Comparison of ENCODE assay signal across 8 mouse cellular contexts in the genomic region with DNA sequence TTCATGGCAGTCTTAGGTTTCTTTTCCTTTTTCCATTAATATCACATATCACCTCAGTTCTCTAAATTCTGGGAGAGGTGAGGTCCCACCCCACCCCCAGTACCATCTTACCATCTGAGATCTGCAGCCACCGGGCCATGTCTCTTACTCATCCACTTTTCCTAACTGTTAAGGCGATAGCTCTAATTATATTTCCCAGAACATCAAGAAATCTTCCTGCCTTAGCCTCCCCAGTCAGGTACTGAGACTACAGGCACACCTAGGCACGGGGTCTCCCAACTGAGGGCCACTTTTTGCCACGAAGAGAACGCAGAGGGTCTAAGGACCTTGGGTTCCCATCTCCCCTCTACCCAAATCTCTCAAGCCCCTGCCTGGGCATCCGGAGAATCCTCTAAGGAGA. TPM values are rescaled to one million over a fixed set of nuclear protein-coding genes. Genes with fewer than 3 reads are reported as not detected.
A peak's percentile ranks its signal among the peaks of the same experiment; 100 is the strongest.
DNase-seq lines count a peak whose midpoint lies in the region; ATAC-seq and TF ChIP-seq lines count a peak whose summit lies in the region.

No protein-coding gene starts in this region.

- H3K4me2 ChIP-seq in heart, embryonic 13.5 days: peak overlapping the region; percentile 79
- peak overlapping the region; percentile 84 for H3K4me2 ChIP-seq in hindbrain, embryonic 16.5 days (ENCODE audit: low read length)

- ATAC-seq in heart, embryonic 13.5 days (ENCODE audit: extremely low read depth, insufficient number of reproducible peaks, low FRiP score, low TSS enrichment): no peak
- ATAC-seq in hindbrain, embryonic 16.5 days: peak; percentile 12; the same call in 1 of the 2 replicates

- peak overlapping the region; percentile 49 for H3K4me3 ChIP-seq in heart, embryonic 13.5 days
- peak overlapping the region; percentile 80 for H3K4me3 ChIP-seq in bone marrow, adult 2 months (replicated peaks; ENCODE audit: control insufficient read depth, low read depth, low read length)
- H3K4me3 ChIP-seq in hindbrain, embryonic 16.5 days (ENCODE audit: low read length): peak overlapping the region; percentile 42; the same call in 1 of the 2 replicates
- peak overlapping the region; percentile 56 for H3K4me3 ChIP-seq in midbrain, embryonic 10.5 days
- H3K4me3 ChIP-seq in cerebellum, adult 2 months (replicated peaks; ENCODE audit: insufficient read depth, low read depth, low read length): no peak overlapping the region

- H3K4me1 ChIP-seq in heart, embryonic 13.5 days: peaks cover 51% of the 10 kb centered on the region
- H3K4me1 ChIP-seq in bone marrow, adult 2 months (ENCODE audit: control insufficient read depth, insufficient read depth, low read length): no peaks in the 10 kb centered on the region; the same call in 1 of the 2 replicates
- peaks cover 10% of the 10 kb centered on the region for H3K4me1 ChIP-seq in hindbrain, embryonic 16.5 days (ENCODE audit: control insufficient read depth, insufficient read depth, low read depth, low read length)
- H3K4me1 ChIP-seq in midbrain, embryonic 10.5 days: peaks cover 11% of the 10 kb centered on the region
- 0 out of 2 replicates have a peak, but pooled peaks cover 3% of the 10 kb centered on the region for H3K4me1 ChIP-seq in cerebellum, adult 2 months (ENCODE audit: control insufficient read depth, insufficient read depth, low read length)

- TF ChIP-seq CTCF in bone marrow, adult 2 months (IDR thresholded peaks at IDR 0.05; ENCODE audit: control insufficient read depth, insufficient read depth, low read length): no peak
- TF ChIP-seq CTCF in cerebellum, adult 2 months (IDR thresholded peaks at IDR 0.05; ENCODE audit: borderline replicate concordance, insufficient read depth, low read depth, low read length): no peak

- no peak for DNase-seq in heart, postnatal 4 days
- DNase-seq in midbrain, embryonic 10.5 days (ENCODE audit: low spot score): no peak
- DNase-seq in frontal cortex, postnatal 14 days (ENCODE audit: low spot score in 2 of 2): no peak
- no peak for DNase-seq in kidney, adult 18-20 months
- DNase-seq in cerebellum, adult 2 months: no peak

- H3K36me3 ChIP-seq in heart, embryonic 13.5 days: peaks cover 3% of the 10 kb centered on the region
- H3K36me3 ChIP-seq in hindbrain, embryonic 16.5 days (ENCODE audit: control insufficient read depth, insufficient read depth, low read length): no peaks in the 10 kb centered on the region
- 0 out of 2 replicates have a peak, but pooled peaks cover 2% of the 10 kb centered on the region for H3K36me3 ChIP-seq in midbrain, embryonic 10.5 days

- H3K27me3 ChIP-seq in heart, embryonic 13.5 days (replicated peaks): no peaks in the 10 kb centered on the region
- H3K27me3 ChIP-seq in hindbrain, embryonic 16.5 days (replicated peaks; ENCODE audit: control insufficient read depth, insufficient read depth, low read length): no peaks in the 10 kb centered on the region
- H3K27me3 ChIP-seq in midbrain, embryonic 10.5 days (ENCODE audit: low read depth, poor library complexity, severe bottlenecking): peaks cover 26% of the 10 kb centered on the region
- H3K27me3 ChIP-seq in cerebellum, adult 2 months (ENCODE audit: control insufficient read depth, insufficient read depth, low read length): no peaks in the 10 kb centered on the region

- TF ChIP-seq POLR2A in bone marrow, adult 2 months (IDR thresholded peaks at IDR 0.05; ENCODE audit: borderline replicate concordance, control insufficient read depth, low read depth, low read length): no peak
- no peak for TF ChIP-seq POLR2A in cerebellum, adult 2 months (IDR thresholded peaks at IDR 0.05; ENCODE audit: borderline replicate concordance, insufficient read depth, low read length)

- H3K9me3 ChIP-seq in heart, embryonic 13.5 days: no peaks in the 10 kb centered on the region
- no peaks in the 10 kb centered on the region for H3K9me3 ChIP-seq in hindbrain, embryonic 16.5 days (ENCODE audit: control insufficient read depth, low read length)
- no peaks in the 10 kb centered on the region for H3K9me3 ChIP-seq in midbrain, embryonic 10.5 days (replicated peaks)

- no peak overlapping the region; the same call in 1 of the 2 replicates for H3K27ac ChIP-seq in heart, embryonic 13.5 days (replicated peaks)
- peak overlapping the region; percentile 71 for H3K27ac ChIP-seq in bone marrow, adult 2 months (ENCODE audit: control insufficient read depth, insufficient read depth, low read depth, low read length, poor library complexity)
- H3K27ac ChIP-seq in hindbrain, embryonic 16.5 days (ENCODE audit: low read depth, low read length): no peak overlapping the region
- peak overlapping the region; percentile 65 for H3K27ac ChIP-seq in midbrain, embryonic 10.5 days (replicated peaks)
- no peak overlapping the region for H3K27ac ChIP-seq in cerebellum, adult 2 months (ENCODE audit: insufficient read depth, low read length)

- peak overlapping the region; percentile 79 for H3K9ac ChIP-seq in heart, embryonic 13.5 days
- peak overlapping the region; percentile 60; the same call in 1 of the 2 replicates for H3K9ac ChIP-seq in hindbrain, embryonic 16.5 days (ENCODE audit: low read depth, low read length)

- WGBS in heart, embryonic 13.5 days: 59% methylated on average over 6 of the region's 6 CpGs
- WGBS in bone marrow, adult 2 months: 63% methylated on average over 6 of the region's 6 CpGs
- WGBS in hindbrain, embryonic 16.5 days: 83% methylated on average over 6 of the region's 6 CpGs
- WGBS in midbrain, embryonic 10.5 days: 68% methylated on average over 6 of the region's 6 CpGs
- 82% methylated on average over 6 of the region's 6 CpGs for WGBS in cerebellum, adult 2 months

RNA-seq across cellular contexts. Expression of gene Mfsd2b, which starts 0.6 kb away (rescaled TPM):
- 3.3 and 4.4 TPM in 2 replicates for polyA plus RNA-seq in heart, embryonic 13.5 days (2015; fragmentation: Nextera tagmentation; extraction: Ambion mirVana)
- 1 to 10 TPM; 1.3 to 1.6 TPM for total RNA-seq in heart, postnatal 4 days (2021)
- 122 and 162 TPM in 2 replicates for polyA plus RNA-seq in bone marrow, adult 2 months (2011; ENCODE audit: insufficient read depth, insufficient read length, low replicate concordance, missing spikeins)
- 2.5 and 2.6 TPM in 2 replicates for polyA plus RNA-seq in hindbrain, embryonic 16.5 days (2015; fragmentation: Nextera tagmentation; extraction: Ambion mirVana)
- 3.5 and 4.6 TPM in 2 replicates for polyA plus RNA-seq in midbrain, embryonic 10.5 days (2016; fragmentation: Nextera tagmentation; extraction: Ambion mirVana)
- polyA plus RNA-seq in cerebellum, adult 2 months (2012; rRNA removed): 3.0 TPM in 2 replicates

RNA-seq across cellular contexts. Expression of gene Wdcp, which starts 30.4 kb away (rescaled TPM):
- 14.7 and 17.0 TPM in 2 replicates for polyA plus RNA-seq in heart, embryonic 13.5 days (2015; fragmentation: Nextera tagmentation; extraction: Ambion mirVana)
- total RNA-seq in heart, postnatal 4 days (2021): 10 to 100 TPM in 1 of 2 experiments, 1 to 10 TPM in 1; 9.3 to 11.4 TPM
- polyA plus RNA-seq in bone marrow, adult 2 months (2011; ENCODE audit: insufficient read depth, insufficient read length, low replicate concordance, missing spikeins): 9.5 and 12.7 TPM in 2 replicates
- 12.4 and 14.6 TPM in 2 replicates for polyA plus RNA-seq in hindbrain, embryonic 16.5 days (2015; fragmentation: Nextera tagmentation; extraction: Ambion mirVana)
- polyA plus RNA-seq in midbrain, embryonic 10.5 days (2016; fragmentation: Nextera tagmentation; extraction: Ambion mirVana): 25.1 and 28.5 TPM in 2 replicates
- polyA plus RNA-seq in cerebellum, adult 2 months (2012; rRNA removed): 14.9 and 15.2 TPM in 2 replicates

RNA-seq across cellular contexts. Expression of gene Fkbp1b, which starts 32.1 kb away (rescaled TPM):
- polyA plus RNA-seq in heart, embryonic 13.5 days (2015; fragmentation: Nextera tagmentation; extraction: Ambion mirVana): 8.8 and 9.2 TPM in 2 replicates
- 1 to 10 TPM; 4.0 to 8.8 TPM for total RNA-seq in heart, postnatal 4 days (2021)
- 2.2 and 7.8 TPM in 2 replicates for polyA plus RNA-seq in bone marrow, adult 2 months (2011; ENCODE audit: insufficient read depth, insufficient read length, low replicate concordance, missing spikeins)
- 64.0 and 80.0 TPM in 2 replicates for polyA plus RNA-seq in hindbrain, embryonic 16.5 days (2015; fragmentation: Nextera tagmentation; extraction: Ambion mirVana)
- polyA plus RNA-seq in midbrain, embryonic 10.5 days (2016; fragmentation: Nextera tagmentation; extraction: Ambion mirVana): 4.3 and 8.1 TPM in 2 replicates
- polyA plus RNA-seq in cerebellum, adult 2 months (2012; rRNA removed): 56.1 and 66.9 TPM in 2 replicates

RNA-seq across cellular contexts. Expression of gene Ubxn2a, which starts 34.0 kb away (rescaled TPM):
- polyA plus RNA-seq in heart, embryonic 13.5 days (2015; fragmentation: Nextera tagmentation; extraction: Ambion mirVana): 25.8 and 30.2 TPM in 2 replicates
- total RNA-seq in heart, postnatal 4 days (2021): 10 to 100 TPM; 44.9 to 49.0 TPM
- polyA plus RNA-seq in bone marrow, adult 2 months (2011; ENCODE audit: insufficient read depth, insufficient read length, low replicate concordance, missing spikeins): 13.5 and 14.4 TPM in 2 replicates
- 43.1 and 47.5 TPM in 2 replicates for polyA plus RNA-seq in hindbrain, embryonic 16.5 days (2015; fragmentation: Nextera tagmentation; extraction: Ambion mirVana)
- 19.1 and 21.1 TPM in 2 replicates for polyA plus RNA-seq in midbrain, embryonic 10.5 days (2016; fragmentation: Nextera tagmentation; extraction: Ambion mirVana)
- 32.6 and 36.6 TPM in 2 replicates for polyA plus RNA-seq in cerebellum, adult 2 months (2012; rRNA removed)

RNA-seq across cellular contexts. Expression of gene Atad2b, which starts 43.6 kb away (rescaled TPM):
- 6.1 and 6.4 TPM in 2 replicates for polyA plus RNA-seq in heart, embryonic 13.5 days (2015; fragmentation: Nextera tagmentation; extraction: Ambion mirVana)
- 10 to 100 TPM; 28.2 to 32.2 TPM for total RNA-seq in heart, postnatal 4 days (2021)
- polyA plus RNA-seq in bone marrow, adult 2 months (2011; ENCODE audit: insufficient read depth, insufficient read length, low replicate concordance, missing spikeins): 19.0 and 26.5 TPM in 2 replicates
- 5.9 and 6.7 TPM in 2 replicates for polyA plus RNA-seq in hindbrain, embryonic 16.5 days (2015; fragmentation: Nextera tagmentation; extraction: Ambion mirVana)
- 12.4 and 12.9 TPM in 2 replicates for polyA plus RNA-seq in midbrain, embryonic 10.5 days (2016; fragmentation: Nextera tagmentation; extraction: Ambion mirVana)
- polyA plus RNA-seq in cerebellum, adult 2 months (2012; rRNA removed): 14.0 and 16.4 TPM in 2 replicates

Comparison
In these comparisons a context has a peak if more than half of its experiments do, and no peak if none do; other contexts are left out.
1. H3K27ac ChIP-seq: peak in bone marrow, adult 2 months (single experiment) and midbrain, embryonic 10.5 days (single experiment); none in heart, embryonic 13.5 days (single experiment), hindbrain, embryonic 16.5 days (single experiment) and cerebellum, adult 2 months (single experiment).
2. RNA of gene Mfsd2b, which starts 0.6 kb away (polyA plus RNA-seq): 122 to 162 TPM in bone marrow, adult 2 months; 3.5 to 4.6 TPM in midbrain, embryonic 10.5 days, 3.3 to 4.4 TPM in heart, embryonic 13.5 days, 3.0 TPM in cerebellum, adult 2 months and 2.5 to 2.6 TPM in hindbrain, embryonic 16.5 days; every median in the first group is over 10 times any median in the second.